Mouse (Mus musculus) embryonic fibroblast, embryonic 13.5 days (primary cell): ENCODE measurements around the gene Slc17a1.

Source experiments
- CTCF ChIP-seq: IDR thresholded peaks from 2 replicates; pipeline ENCODE4 v1.5.1; 2011; ENCODE audit warnings: mild to moderate bottlenecking, control low read depth, low read length, moderate library complexity, borderline replicate concordance; ENCODE audit not compliant: insufficient read depth
- POLR2A ChIP-seq: IDR thresholded peaks from 2 replicates; pipeline ENCODE4 v1.6.1; 2011; ENCODE audit warnings: low read depth, mild to moderate bottlenecking, control low read depth, low read length, moderate library complexity

DNA sequence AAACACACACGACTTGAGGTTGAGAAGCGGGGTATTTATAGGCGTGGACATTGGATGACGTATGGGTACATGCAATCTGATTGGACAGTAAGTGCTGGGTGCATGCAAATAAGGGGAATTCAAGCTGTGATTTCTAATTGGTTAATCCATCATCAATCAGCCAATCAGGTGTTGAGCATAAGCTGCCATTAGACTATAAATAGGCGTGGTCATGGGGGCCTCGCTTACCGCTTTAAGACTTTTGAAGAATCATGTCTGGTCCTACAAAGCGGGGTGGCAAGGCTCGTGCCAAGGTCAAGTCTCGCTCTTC lies 66.6 kb downstream of the Slc17a1 start, which contains the start of gene Hist1h2aa:
- TF ChIP-seq CTCF: no peak
- no peak for TF ChIP-seq POLR2A
